Mouse (Mus musculus) left cerebral cortex, adult 8-10 months (tissue): ENCODE measurements around the gene Lins1. TPM values are rescaled to one million over a fixed set of nuclear protein-coding genes. Genes with fewer than 3 reads are reported as not detected.

Experiments used
- DNase-seq, 2 experiments: peaks; one replicate each; pipeline ENCODE4 v3.0.0; 2022; ENCODE audit warnings: low spot score in 2 of 2
- total RNA-seq, 4 experiments: library from RNA; stranded (reverse); gene quantifications; 2 replicates each; pipeline ENCODE4 v1.2.4; 2022

Gene Lins1
- total RNA-seq, 4 experiments from 2014 or later: 8.0 to 10.0 (median 8.6) TPM

DNA sequence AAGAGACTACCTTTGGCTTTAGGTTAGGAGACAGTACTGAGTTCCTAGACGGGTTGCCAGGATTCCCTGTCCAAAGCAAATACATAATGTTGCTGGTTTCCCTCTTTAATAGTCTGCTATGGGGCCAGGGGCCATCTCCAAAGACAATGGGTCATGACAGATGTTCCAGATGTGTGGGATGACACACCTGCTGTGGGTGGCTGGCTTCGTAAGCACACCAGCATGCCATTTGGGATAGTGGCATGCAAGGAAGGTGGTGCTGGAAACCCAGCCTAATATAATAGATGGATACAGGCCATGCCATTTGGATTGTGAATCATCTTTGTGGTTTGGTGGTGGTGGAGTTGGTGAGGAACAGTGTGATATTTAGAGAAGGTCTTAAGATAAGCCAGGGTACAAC is 39.5 kb downstream of the Lins1 start:
- no peak for DNase-seq

DNA sequence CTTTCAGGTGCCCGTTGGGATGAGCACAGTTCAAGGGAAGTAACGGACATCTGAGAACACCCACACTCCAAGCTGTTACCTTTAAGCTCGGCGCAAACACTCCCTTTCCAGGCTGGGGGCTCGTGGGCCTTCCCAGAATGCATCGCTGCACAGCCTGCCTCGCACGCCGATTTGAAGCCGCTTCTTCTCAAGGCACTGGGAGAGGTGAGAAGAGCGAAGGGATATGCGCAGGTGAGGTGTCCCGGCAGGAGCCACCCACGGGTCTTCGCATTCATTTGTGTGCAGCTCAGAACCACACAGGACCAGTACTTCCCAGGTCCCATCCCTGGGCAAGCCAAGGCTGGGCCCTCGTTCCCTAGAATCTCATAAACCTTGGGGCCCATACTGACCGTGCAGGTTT is 43.7 kb downstream of the Lins1 start:
- no peak for DNase-seq

DNA sequence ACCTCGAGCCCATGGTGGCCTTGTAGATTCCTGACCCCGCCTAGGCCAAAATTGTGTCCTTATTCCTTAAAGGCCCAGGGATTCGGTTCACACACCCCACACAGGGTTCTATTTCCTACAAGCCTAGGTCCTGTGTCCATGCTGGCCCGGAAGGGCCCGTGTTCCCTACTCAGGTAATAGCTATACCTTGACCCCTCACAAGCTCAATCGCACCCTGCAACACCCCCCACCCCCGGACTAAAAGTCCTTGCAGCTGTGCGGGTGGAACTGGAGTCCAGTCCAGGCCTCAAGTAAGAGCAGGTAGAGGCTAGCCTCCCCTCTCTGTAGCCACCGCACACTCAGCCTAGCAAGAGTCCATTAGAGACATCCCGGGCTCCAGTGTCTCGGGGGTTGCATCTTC is 44.2 kb downstream of the Lins1 start:
- DNase-seq: no peak

DNA sequence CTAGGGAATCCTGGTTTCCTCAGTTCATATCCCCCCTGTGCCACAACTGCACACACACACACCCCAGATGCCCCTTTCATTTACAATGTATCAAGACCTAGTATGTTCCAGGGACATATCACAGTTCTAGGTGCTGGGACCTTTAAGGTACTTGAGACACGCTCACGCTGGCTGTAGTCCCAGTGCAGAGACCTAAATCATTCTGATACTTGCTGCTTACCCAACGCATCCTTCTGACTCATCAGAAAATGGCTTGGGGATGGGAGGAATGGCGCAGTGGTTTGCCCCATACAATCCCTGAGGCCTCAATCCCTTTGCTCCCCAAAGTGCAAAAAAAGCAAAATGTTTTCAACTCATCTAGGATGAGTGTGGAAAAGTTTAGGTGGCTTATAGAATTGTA is 44.8 kb downstream of the Lins1 start:
- DNase-seq: no peak

DNA sequence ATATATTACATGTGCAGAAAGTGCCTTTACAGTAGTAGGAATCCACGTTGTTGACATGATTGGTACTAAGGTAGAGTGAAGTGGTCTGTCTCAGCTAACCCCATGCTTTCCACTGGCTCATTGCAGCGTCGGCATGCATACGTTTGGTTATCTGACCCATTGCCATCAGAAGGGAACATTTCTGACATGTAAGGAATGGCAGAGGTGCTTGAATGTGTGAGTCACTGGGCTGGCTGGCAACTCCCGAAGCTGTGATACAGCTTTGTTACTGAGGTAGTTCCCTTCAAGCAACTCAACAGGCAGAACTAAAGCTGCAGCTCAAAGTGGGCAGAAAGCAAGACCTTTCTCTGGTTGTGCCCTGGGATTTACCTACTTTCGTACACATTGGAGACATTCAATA is 45.3 kb downstream of the Lins1 start:
- no peak for DNase-seq

DNA sequence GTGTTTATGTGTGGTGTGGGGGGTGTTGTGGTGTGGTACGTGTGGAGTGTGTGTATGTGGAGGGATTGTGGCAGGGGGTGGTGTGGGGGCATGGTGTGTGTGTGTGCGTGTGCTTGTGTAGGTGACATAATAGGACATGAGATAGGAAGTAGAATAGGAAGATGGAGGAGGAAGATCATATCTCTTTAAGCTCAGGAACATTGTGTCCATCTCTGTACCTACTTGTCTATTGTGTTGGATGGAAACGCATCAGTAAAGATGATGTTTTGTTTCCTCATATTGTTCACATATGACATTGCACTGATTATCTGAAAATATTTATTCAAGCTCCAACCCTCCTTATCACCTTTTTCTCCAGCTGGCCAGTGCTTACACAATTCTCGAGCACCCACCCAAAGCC is 47.7 kb downstream of the Lins1 start:
- no peak for DNase-seq

DNA sequence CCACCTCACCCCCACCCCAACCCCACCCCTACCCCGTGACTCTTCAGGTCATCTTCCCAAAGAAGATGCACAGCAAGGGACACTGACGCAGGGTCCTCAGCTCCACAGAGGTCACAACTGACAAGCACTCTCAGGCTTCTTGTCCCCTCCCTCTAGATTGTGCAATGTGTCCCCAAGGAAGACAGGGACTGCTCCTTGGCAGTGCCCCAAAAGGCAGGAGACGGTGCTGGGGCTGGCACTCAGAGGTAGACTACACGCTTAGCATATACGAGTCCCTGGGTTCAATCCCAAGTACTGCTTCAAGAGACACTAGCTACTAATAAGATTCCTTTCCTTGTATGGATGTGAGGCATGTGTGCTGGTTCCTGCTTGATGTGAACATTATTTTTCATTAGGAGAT is 51.3 kb downstream of the Lins1 start:
- DNase-seq: no peak

DNA sequence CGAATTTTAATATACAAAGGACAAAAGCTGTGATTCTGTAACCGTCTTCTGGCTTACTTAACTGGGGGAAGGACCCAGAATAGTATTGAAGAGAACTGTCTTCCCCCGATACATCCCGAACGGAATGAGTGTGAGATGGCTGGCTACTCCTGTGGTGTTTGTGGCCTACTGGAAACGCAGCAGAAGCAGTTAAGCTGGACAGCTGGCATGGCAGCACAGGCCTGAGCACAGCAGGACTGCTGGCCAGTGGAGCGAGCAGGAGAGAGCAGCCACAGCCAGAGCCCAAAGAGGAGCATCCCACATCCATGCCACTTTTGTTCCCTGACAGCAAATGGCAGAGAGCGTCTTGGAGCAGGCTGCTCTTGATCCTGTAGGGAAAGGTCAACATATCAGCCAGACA is 51.7 kb downstream of the Lins1 start:
- DNase-seq: no peak

DNA sequence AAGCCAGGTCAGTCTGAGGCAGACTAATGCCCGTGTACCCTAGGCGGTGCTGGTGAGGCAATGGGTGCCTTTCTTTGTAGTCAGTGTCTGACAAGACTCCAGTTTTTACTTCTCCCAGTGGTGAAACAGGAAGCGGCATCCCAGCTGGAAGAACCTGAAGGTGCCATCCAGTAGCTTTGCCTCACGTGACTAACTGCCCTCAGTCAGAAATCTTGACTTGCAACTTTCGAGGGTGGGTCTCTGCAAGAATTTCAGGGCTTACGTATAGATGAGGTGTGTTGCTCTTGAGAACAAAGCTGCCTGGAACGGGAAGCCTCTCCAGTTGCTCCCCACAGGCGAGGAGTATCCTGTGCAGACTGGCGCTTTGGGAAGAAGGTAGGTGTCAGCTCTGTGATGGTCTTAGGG is 53.7 kb downstream of the Lins1 start, which contains the start of gene Cers3:
Gene Cers3 (plus strand): TSS at position 128 of the 405 bp plus-strand sequence.
- DNase-seq: no peak

DNA sequence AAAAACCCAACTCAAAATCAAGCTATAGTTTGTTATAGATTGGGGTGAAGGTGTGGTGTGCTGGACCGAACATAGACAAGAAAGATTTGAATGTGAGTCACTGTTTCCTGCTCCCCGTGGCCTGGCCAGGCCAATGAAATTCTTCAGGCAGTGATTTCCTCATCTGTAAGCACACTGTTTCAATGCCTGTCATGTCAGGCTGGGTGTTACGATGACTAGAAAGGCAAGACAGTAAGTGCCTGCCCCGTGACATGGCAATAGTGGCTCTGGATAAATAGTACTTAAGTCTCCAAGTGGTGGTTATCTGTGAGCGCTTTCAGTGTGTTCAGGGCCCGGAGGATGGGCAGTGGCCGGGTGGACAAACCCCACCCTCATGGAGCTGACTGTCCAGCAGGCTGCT is 57.3 kb downstream of the Lins1 start:
- no peak for DNase-seq

DNA sequence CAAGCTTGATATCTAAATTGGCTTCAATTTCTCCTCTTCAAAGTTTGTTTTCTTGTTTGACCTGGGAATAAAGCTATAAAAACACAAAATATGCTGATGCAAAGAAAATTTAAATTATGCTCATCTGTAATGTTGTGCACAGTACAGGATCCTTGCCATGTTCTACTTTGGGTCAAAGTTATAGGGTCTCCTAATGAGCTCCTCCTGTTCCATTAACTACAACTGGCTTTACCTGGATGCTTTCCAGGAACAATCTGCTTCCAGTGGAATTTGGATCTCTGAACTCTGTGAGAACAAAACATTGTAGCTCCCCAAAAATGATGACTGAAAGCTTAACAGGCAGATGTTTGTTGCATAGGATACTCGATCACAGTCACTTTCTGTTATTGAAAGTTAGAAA is 60.3 kb downstream of the Lins1 start:
- no peak for DNase-seq

DNA sequence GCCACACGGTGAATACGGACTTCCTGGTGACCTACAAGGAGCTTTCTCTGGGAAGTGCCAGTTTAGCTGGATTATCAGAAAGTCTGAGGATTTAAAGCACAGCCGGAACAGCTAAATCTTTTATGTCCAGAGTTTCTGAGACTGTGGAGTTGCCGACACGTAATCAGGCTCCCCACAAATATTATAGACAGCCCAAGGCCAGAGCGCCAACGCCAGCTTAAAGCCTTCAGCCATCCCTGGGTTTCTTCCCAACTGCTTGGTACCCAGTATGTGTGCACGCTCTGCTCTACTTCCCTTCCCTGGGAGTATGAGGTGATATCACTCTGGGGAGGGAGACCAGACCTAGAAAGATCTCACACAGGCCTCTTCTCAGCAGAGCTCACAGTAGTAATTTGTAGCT is 64.1 kb downstream of the Lins1 start:
- DNase-seq: no peak

DNA sequence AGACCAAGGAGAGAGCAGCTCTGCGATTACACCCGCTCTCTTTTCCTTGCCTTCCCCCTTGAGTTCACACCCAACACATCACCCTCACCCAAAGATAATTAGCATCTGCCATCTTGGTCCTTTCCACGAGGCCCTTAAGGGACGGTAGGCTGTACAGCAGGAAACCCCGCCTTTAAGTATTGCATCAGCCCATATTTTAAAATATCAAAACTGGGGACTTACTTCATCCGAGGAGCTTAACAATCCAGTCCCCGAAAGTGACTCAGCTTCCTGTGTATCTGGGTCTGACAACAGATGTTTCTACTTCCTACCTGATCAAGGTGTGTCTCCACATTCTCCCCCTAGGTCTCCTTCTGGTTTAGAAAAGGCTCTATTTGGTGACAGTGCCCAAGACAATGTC is 65.9 kb downstream of the Lins1 start:
- no peak for DNase-seq

Other genes with a start within 250 kb of the Lins1 start
- 10 to 100 TPM; 18.1 to 23.1 (median 20.9) TPM for gene Asb7, start 293 bp upstream of the Lins1 start, total RNA-seq
- gene Cers3, start 53.6 kb downstream of the Lins1 start, total RNA-seq: under 1 TPM; 0.15 to 0.66 (median 0.22) TPM
- gene Adamts17, start 149.8 kb downstream of the Lins1 start, total RNA-seq: 10 to 100 TPM in 1 of 4 experiments, 1 to 10 TPM in 3; 7.5 to 11.3 (median 7.8) TPM